Mouse (Mus musculus): ENCODE measurements around the gene Plch1. TPM values are rescaled to one million over a fixed set of nuclear protein-coding genes. Genes with fewer than 3 reads are reported as not detected.

The Plch1 gene
- polyA plus RNA-seq (2012; rRNA removed): 0.10 and 0.12 TPM in 2 replicates

GRCm38 (mm10) chr3:63899309-63899695 is at the start of gene Plch1:
Gene Plch1, minus strand, starts transcription at chr3:63899472.

DNA sequence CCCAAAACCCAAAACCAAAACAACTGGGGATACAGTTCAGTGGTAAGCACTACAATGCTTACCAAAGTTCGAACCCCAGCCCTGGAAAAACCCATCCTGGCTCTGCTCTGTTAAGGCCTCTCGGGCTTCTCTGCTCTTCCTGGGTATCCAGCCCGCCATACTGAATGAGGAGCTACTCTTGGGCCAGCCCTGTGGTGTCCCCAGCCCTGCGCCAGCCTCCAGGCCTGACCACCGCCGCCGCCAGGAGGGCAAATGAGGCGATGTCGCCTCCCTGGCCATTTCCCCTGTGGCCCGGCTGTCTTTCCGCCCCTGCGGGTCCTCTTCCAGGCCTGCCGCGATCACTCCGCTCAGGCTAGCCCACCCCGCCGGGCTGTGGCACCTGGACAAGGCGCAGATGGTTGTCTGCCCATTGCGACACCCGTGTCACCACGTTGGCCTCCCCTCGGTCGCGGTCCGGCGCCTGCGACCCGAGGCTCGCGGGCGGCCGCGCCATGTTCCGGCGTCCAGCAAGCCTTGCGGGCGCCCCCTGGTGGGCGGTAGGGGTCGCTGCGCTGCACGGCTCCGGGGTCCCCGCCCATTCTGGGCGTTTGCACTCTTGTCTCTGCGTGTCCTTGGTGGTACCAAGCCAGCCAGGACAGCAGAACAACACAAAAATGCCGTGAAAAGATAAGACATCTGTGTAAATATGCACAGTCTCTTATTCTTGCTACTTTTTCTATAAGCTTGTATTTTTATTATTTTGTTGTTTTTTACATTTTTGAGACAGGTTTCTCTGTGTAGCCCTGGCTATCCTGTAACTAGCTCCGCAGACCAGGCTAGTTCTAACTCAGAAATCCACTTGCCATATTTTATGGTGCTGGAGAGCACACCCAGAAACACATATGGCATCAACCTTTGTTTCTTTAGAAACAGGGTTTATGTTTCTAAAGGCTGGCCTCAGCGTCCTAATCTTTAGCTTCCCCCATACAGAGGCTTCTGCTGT is 29.9 kb upstream of the Plch1 start, which contains the start of gene E130311K13Rik:
TSS of gene E130311K13Rik (minus strand) at position 595 of the 982 bp plus-strand sequence.

Other genes starting within 250 kb of the Plch1 start
- gene E130311K13Rik, start 30.0 kb upstream of the Plch1 start, polyA plus RNA-seq (2012; rRNA removed): 1.2 TPM in 2 replicates
- gene Slc33a1, start 65.3 kb upstream of the Plch1 start, polyA plus RNA-seq (2012; rRNA removed): 5.7 and 6.9 TPM in 2 replicates
- gene Gmps, start 76.6 kb upstream of the Plch1 start, polyA plus RNA-seq (2012; rRNA removed): 7.7 and 9.5 TPM in 2 replicates
- under 0.01 and 0.01 TPM in 2 replicates for gene Vmn2r1, start 182.1 kb upstream of the Plch1 start, polyA plus RNA-seq (2012; rRNA removed)
- not detected in 2 replicates for gene Vmn2r2, start 242.5 kb upstream of the Plch1 start, polyA plus RNA-seq (2012; rRNA removed)